Mouse (Mus musculus) embryonic facial prominence, embryonic 14.5 days (tissue): Measurements from ENCODE around the gene Bmpr1b. TPM values are rescaled to one million over a fixed set of nuclear protein-coding genes. Genes with fewer than 3 reads are reported as not detected.

Experiments used
- ATAC-seq: fragments of 200-750 bp; cut with Nextera tagmentation; 2 replicates; pipeline ENCODE4 v1.8.0; 2017; ENCODE audit warnings: low read depth, moderate number of reproducible peaks, moderate TSS enrichment
- DNase-seq: peaks from one replicate; pipeline ENCODE4 v3.0.0-alpha.2; 2015; ENCODE audit warnings: low spot score
- H3K27ac ChIP-seq: fragments of 300-500 bp; sonication (generic); replicated peaks from 2 replicates; pipeline ENCODE4 v1.5.1; 2014; ENCODE audit warnings: low read depth, mild to moderate bottlenecking, low read length, moderate library complexity
- H3K27me3 ChIP-seq: fragments of 300-500 bp; sonication (generic); replicated peaks from 2 replicates; pipeline ENCODE4 v1.6.1; 2014; ENCODE audit warnings: low read length; ENCODE audit not compliant: control insufficient read depth, insufficient read depth
- H3K36me3 ChIP-seq: fragments of 300-500 bp; sonication (generic); 2 replicates; pipeline ENCODE4 v1.6.1; 2014; ENCODE audit warnings: low read length, mixed read lengths; ENCODE audit not compliant: control insufficient read depth, insufficient read depth
- H3K4me1 ChIP-seq: fragments of 300-500 bp; sonication (generic); 2 replicates; pipeline ENCODE4 v1.6.1; 2014; ENCODE audit warnings: antibody characterized with exemption, low read length; ENCODE audit not compliant: control insufficient read depth, insufficient read depth
- H3K4me2 ChIP-seq: fragments of 300-500 bp; sonication (generic); 2 replicates; pipeline ENCODE4 v1.6.1; 2014; ENCODE audit warnings: low read depth, mild to moderate bottlenecking, low read length, moderate library complexity, mixed read lengths
- H3K4me3 ChIP-seq: fragments of 300-500 bp; sonication (generic); 2 replicates; pipeline ENCODE4 v1.5.1; 2014; ENCODE audit warnings: low read depth, mild to moderate bottlenecking, low read length
- H3K9ac ChIP-seq: fragments of 300-500 bp; sonication (generic); 2 replicates; pipeline ENCODE4 v1.6.1; 2014; ENCODE audit warnings: low read depth, mild to moderate bottlenecking, low read length, moderate library complexity, mixed read lengths
- H3K9me3 ChIP-seq: fragments of 300-500 bp; sonication (generic); 2 replicates; pipeline ENCODE4 v1.6.1; 2016; ENCODE audit warnings: low read length; ENCODE audit not compliant: control insufficient read depth
- WGBS: fragments of 180-500 bp; shearing (Covaris S2); extraction: QIAGEN DNeasy Blood & Tissue Kit; methylation state at CpG from one replicate; pipeline ENCODE4 v1.1.7; 2014; 5-methylcytosine and 5-hydroxymethylcytosine counted together
- polyA plus RNA-seq: library from polyadenylated mRNA; unstranded; fragments of >200 nt; fragmentation: Nextera tagmentation; extraction: Ambion mirVana; gene quantifications from 2 replicates; pipeline ENCODE4 v1.2.1, GENCODE M21; 2014

Bmpr1b gene
- polyA plus RNA-seq, 1 experiment from 2014 or later = 7.1 TPM

- 78% methylated on average over 2 of the region's 2 CpGs for WGBS
- DNase-seq (no peak), ATAC-seq (no peak)
- Histone ChIP-seq H3K27ac (no peak overlapping the region), H3K27me3 (no peaks in the 10 kb centered on the region), H3K4me1 (no peaks in the 10 kb centered on the region; the same call in 1 of the 2 replicates), H3K4me2 (no peak overlapping the region), H3K9me3 (peaks cover 5% of the 10 kb centered on the region; the same call in 1 of the 2 replicates), H3K9ac (no peak overlapping the region), H3K4me3 (no peak overlapping the region), H3K36me3 (no peaks in the 10 kb centered on the region)
Observed at GRCm38 (mm10) chr3:141899521-141899920, 269.7 kb downstream of the Bmpr1b start.

- Histone ChIP-seq H3K4me2 (no peak overlapping the region), H3K27ac (no peak overlapping the region), H3K4me1 (no peaks in the 10 kb centered on the region; the same call in 1 of the 2 replicates), H3K36me3 (no peaks in the 10 kb centered on the region), H3K9ac (no peak overlapping the region), H3K4me3 (no peak overlapping the region), H3K9me3 (peaks cover 5% of the 10 kb centered on the region; the same call in 1 of the 2 replicates), H3K27me3 (no peaks in the 10 kb centered on the region)
- no peak for ATAC-seq
- 58% methylated on average over 4 of the region's 4 CpGs for WGBS
- no peak for DNase-seq
Observed at GRCm38 (mm10) chr3:141897698-141898097, 271.5 kb downstream of the Bmpr1b start.

GRCm38 (mm10) chr3:141896870-141897554 is 272.2 kb downstream of the Bmpr1b start:
- Histone ChIP-seq H3K27me3 (no peaks in the 10 kb centered on the region), H3K9me3 (peaks cover 5% of the 10 kb centered on the region; the same call in 1 of the 2 replicates), H3K4me3 (no peak overlapping the region), H3K4me1 (no peaks in the 10 kb centered on the region; the same call in 1 of the 2 replicates), H3K27ac (no peak overlapping the region), H3K9ac (no peak overlapping the region), H3K4me2 (no peak overlapping the region), H3K36me3 (no peaks in the 10 kb centered on the region)
- DNase-seq = peak; percentile 57
- 33% methylated on average over 4 of the region's 4 CpGs for WGBS
- peak; percentile 91 for ATAC-seq

- Histone ChIP-seq H3K27me3 (no peaks in the 10 kb centered on the region), H3K9me3 (peaks cover under 1% of the 10 kb centered on the region; the same call in 1 of the 2 replicates), H3K36me3 (no peaks in the 10 kb centered on the region), H3K9ac (no peak overlapping the region), H3K4me2 (no peak overlapping the region), H3K4me3 (no peak overlapping the region), H3K4me1 (no peaks in the 10 kb centered on the region; the same call in 1 of the 2 replicates), H3K27ac (no peak overlapping the region)
- no peak for ATAC-seq
- no peak for DNase-seq
- WGBS = 77% methylated on average over 5 of the region's 5 CpGs
Observed at GRCm38 (mm10) chr3:141895096-141895495, 274.1 kb downstream of the Bmpr1b start.

DNA sequence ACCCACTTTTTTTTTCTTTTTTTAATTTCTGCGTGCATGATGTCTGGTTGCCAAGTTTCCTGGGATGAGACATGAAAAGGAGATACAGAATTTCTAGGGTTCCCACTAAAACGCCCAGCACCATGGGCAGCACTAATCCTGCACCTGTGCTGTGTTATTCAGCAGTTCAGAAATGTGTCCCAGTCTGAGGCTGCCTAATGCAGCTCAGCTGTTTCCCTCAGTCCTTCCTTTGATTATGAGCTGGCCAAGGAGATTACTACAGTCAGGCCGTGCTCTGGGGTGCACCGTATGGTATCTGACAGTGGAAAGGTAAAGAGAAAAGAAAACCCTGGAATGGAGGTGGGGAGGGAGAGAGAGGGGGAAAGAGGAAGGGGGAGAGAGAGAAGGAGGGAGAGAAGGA is 278.6 kb downstream of the Bmpr1b start:
- no peak overlapping the region for H3K27ac ChIP-seq
- H3K4me3 ChIP-seq = no peak overlapping the region
- H3K36me3 ChIP-seq = no peaks in the 10 kb centered on the region
- ATAC-seq (peak; percentile 89), DNase-seq (peak; percentile 76)
- H3K9ac ChIP-seq = no peak overlapping the region
- no peaks in the 10 kb centered on the region for H3K9me3 ChIP-seq
- no peaks in the 10 kb centered on the region for H3K27me3 ChIP-seq
- H3K4me2 ChIP-seq = no peak overlapping the region
- 21% methylated on average over 4 of the region's 4 CpGs for WGBS
- H3K4me1 ChIP-seq = no peaks in the 10 kb centered on the region

- Histone ChIP-seq H3K27ac (no peak overlapping the region), H3K36me3 (no peaks in the 10 kb centered on the region), H3K9me3 (no peaks in the 10 kb centered on the region), H3K27me3 (no peaks in the 10 kb centered on the region), H3K4me3 (no peak overlapping the region), H3K4me2 (no peak overlapping the region), H3K4me1 (no peaks in the 10 kb centered on the region), H3K9ac (no peak overlapping the region)
- ATAC-seq (no peak), DNase-seq (peak; percentile 73)
- 50% methylated on average over 4 of the region's 4 CpGs for WGBS
Observed at GRCm38 (mm10) chr3:141887476-141888274, 281.6 kb downstream of the Bmpr1b start.

GRCm38 (mm10) chr3:141884190-141884589 is 285.0 kb downstream of the Bmpr1b start:
- no peaks in the 10 kb centered on the region for H3K4me1 ChIP-seq
- no peaks in the 10 kb centered on the region for H3K36me3 ChIP-seq
- no peak overlapping the region for H3K4me3 ChIP-seq
- H3K9ac ChIP-seq = no peak overlapping the region
- no peak for DNase-seq
- no peaks in the 10 kb centered on the region for H3K9me3 ChIP-seq
- 97% methylated on average over 5 of the region's 5 CpGs for WGBS
- H3K27me3 ChIP-seq = no peaks in the 10 kb centered on the region
- ATAC-seq = no peak
- H3K27ac ChIP-seq = no peak overlapping the region
- no peak overlapping the region for H3K4me2 ChIP-seq

GRCm38 (mm10) chr3:141882496-141882895 is 286.7 kb downstream of the Bmpr1b start:
- 78% methylated on average over 2 of the region's 2 CpGs for WGBS
- H3K36me3 ChIP-seq = no peaks in the 10 kb centered on the region

More at GRCm38 (mm10) chr3:141882496-141882895, 286.7 kb downstream of the Bmpr1b start:
- ATAC-seq (no peak), DNase-seq (no peak)
- Histone ChIP-seq H3K9me3 (no peaks in the 10 kb centered on the region), H3K4me2 (no peak overlapping the region), H3K9ac (no peak overlapping the region), H3K27ac (no peak overlapping the region), H3K4me1 (no peaks in the 10 kb centered on the region), H3K27me3 (no peaks in the 10 kb centered on the region), H3K4me3 (no peak overlapping the region)
